Mouse (Mus musculus) limb, embryonic 11.5 days (tissue): Measurements from ENCODE around the gene Ccdc51. TPM values are rescaled to one million over a fixed set of nuclear protein-coding genes. Genes with fewer than 3 reads are reported as not detected.
"Not testable (repeated sequence)": the region's sequence is repeated elsewhere in the genome, so short reads cannot be mapped to it uniquely, and the experiment has no call there.

ENCODE experiments used
- ATAC-seq: fragments of 200-750 bp; cut with Nextera tagmentation; 2 replicates; pipeline ENCODE4 v1.8.0; 2017; ENCODE audit warnings: low read depth; ENCODE audit not compliant: insufficient number of reproducible peaks, low FRiP score, low TSS enrichment
- DNase-seq: peaks from one replicate; pipeline ENCODE4 v3.0.0-alpha.2; 2015; ENCODE audit warnings: low spot score
- H3K27ac ChIP-seq: fragments of 300-500 bp; sonication (generic); replicated peaks from 2 replicates; pipeline ENCODE4 v1.5.1; 2014; ENCODE audit warnings: low read depth, mild to moderate bottlenecking, low read length
- H3K27me3 ChIP-seq: fragments of 300-500 bp; sonication (generic); 2 replicates; pipeline ENCODE4 v1.6.1; 2014; ENCODE audit warnings: mild to moderate bottlenecking, low read length, mixed read lengths; ENCODE audit not compliant: control insufficient read depth, insufficient read depth
- H3K36me3 ChIP-seq: fragments of 300-500 bp; sonication (generic); 2 replicates; pipeline ENCODE4 v1.6.1; 2014; ENCODE audit warnings: mild to moderate bottlenecking, low read length, moderate library complexity, mixed read lengths; ENCODE audit not compliant: control insufficient read depth, insufficient read depth
- H3K4me1 ChIP-seq: fragments of 300-500 bp; sonication (generic); 2 replicates; pipeline ENCODE4 v1.6.1; 2014; ENCODE audit warnings: low read length, mixed read lengths; ENCODE audit not compliant: control insufficient read depth, insufficient read depth
- H3K4me2 ChIP-seq: fragments of 300-500 bp; sonication (generic); 2 replicates; pipeline ENCODE4 v1.6.1; 2014; ENCODE audit warnings: low read depth, mild to moderate bottlenecking, moderate library complexity; ENCODE audit not compliant: severe bottlenecking
- H3K4me3 ChIP-seq: fragments of 300-500 bp; sonication (generic); 2 replicates; pipeline ENCODE4 v1.5.1; 2014; ENCODE audit warnings: low read depth, low read length
- H3K9ac ChIP-seq: fragments of 300-500 bp; sonication (generic); 2 replicates; pipeline ENCODE4 v1.6.1; 2014; ENCODE audit warnings: mild to moderate bottlenecking, low read length
- H3K9me3 ChIP-seq: fragments of 300-500 bp; sonication (generic); 2 replicates; pipeline ENCODE4 v1.6.1; 2016; ENCODE audit warnings: low read length; ENCODE audit not compliant: control insufficient read depth
- WGBS: fragments of 180-500 bp; shearing (Covaris S2); extraction: QIAGEN DNeasy Blood & Tissue Kit; methylation state at CpG from one replicate; pipeline ENCODE4 v1.1.7; 2014; 5-methylcytosine and 5-hydroxymethylcytosine counted together
- polyA plus RNA-seq: library from polyadenylated mRNA; unstranded; fragments of >200 nt; fragmentation: Nextera tagmentation; extraction: Ambion mirVana; gene quantifications from 2 replicates; pipeline ENCODE4 v1.2.1, GENCODE M21; 2014

The Ccdc51 gene
- polyA plus RNA-seq, 1 experiment from 2014 or later = 14.9 TPM

DNA sequence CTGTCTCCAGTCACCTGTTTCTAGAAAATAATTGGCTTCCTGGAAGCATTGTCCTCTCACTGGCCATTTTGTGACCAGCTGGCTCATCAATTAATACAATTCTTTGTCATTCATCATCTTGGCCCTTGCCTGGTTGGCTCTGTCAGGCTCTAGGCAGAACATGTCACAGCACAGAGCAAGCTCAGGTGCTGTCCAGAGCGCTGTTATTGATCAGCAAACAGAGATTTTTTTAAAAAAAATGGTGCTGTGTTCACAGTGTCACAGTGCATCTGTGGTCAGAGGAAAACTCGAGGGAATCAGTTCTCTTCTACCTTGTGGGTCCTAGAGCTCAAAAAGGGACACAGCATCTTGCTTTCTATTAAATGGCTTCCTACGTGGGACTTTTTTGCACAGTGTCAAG, 43.2 kb downstream of the Ccdc51 start:
- no peak overlapping the region for H3K4me3 ChIP-seq
- no peaks in the 10 kb centered on the region for H3K27me3 ChIP-seq
- no peak for DNase-seq
- H3K4me2 ChIP-seq = no peak overlapping the region
- no peak overlapping the region for H3K27ac ChIP-seq
- no peak for ATAC-seq
- H3K36me3 ChIP-seq = no peaks in the 10 kb centered on the region
- H3K4me1 ChIP-seq = no peaks in the 10 kb centered on the region
- WGBS = 75% methylated on average over 3 of the region's 3 CpGs
- H3K9ac ChIP-seq = no peak overlapping the region
- H3K9me3 ChIP-seq = no peaks in the 10 kb centered on the region

DNA sequence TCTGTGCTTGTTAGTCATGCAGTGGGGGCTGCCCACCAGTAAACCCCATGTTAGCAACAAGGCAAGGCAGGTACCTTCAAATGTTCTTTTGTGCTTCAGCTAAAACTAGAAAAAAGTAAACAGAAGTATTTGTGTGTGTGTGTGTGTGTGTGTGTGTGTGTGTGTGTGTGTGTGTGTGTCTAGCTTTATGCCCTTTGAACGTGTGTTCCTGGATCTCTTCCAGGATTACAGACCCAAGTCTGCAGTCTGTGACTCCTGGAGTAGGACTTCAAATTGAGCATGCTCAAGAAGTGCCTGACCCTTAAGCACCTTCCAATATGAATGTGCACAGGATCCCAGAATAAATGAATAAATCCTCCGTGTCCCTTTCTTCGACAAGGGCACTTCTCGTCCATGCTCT, 44.8 kb downstream of the Ccdc51 start:
- Histone ChIP-seq H3K27me3 (no peaks in the 10 kb centered on the region), H3K9me3 (no peaks in the 10 kb centered on the region), H3K4me1 (no peaks in the 10 kb centered on the region), H3K9ac (no peak overlapping the region), H3K27ac (no peak overlapping the region), H3K36me3 (no peaks in the 10 kb centered on the region), H3K4me2 (no peak overlapping the region), H3K4me3 (no peak overlapping the region)
- no peak for ATAC-seq
- no peak for DNase-seq
- 93% methylated on average over 4 of the region's 4 CpGs for WGBS

DNA sequence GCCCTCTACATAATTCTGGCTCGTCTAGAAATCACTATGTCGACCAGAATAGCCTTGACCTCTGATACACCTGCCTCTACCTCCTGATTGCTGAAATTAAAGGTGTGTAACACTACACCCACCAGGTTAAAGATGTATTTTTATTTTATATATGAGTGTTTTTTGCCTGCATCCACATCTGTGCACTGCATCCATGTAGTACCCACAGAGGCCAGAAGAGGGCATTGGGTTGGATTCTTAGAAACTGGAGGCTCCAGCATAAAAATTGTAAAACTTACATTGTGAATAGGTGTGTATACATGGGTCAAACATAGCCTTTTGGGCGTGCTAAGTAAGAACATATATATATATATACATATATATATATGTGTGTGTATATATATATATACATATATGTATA, 45.9 kb downstream of the Ccdc51 start:
- H3K36me3 ChIP-seq = no peaks in the 10 kb centered on the region
- H3K27ac ChIP-seq = no peak overlapping the region
- no peak overlapping the region for H3K4me2 ChIP-seq
- DNase-seq (peak; percentile 58), ATAC-seq (no peak)
- H3K4me3 ChIP-seq = no peak overlapping the region
- no peak overlapping the region for H3K9ac ChIP-seq
- H3K9me3 ChIP-seq = no peaks in the 10 kb centered on the region
- no peaks in the 10 kb centered on the region for H3K27me3 ChIP-seq
- H3K4me1 ChIP-seq = no peaks in the 10 kb centered on the region
- 58% methylated on average over 3 of the region's 3 CpGs for WGBS

DNA sequence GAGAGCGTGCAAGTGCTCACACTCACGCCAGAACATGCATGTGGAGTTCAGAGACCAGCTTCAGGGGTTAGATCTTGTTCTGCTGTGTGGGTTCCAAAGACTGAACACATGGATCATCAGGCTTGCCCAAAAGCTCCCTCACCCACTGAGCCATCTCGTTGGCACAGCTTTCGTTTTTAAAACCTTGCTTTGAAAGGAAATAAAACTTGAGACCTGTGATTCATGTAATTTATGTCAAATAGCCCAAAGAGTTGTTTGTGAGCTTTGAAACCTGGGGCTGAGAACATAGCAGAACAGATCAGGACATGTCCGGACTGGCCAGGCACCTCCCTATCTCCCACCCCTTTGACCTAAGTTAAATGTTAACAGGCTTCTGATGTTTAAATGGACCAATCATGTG, 47.8 kb downstream of the Ccdc51 start:
- WGBS = 81% methylated on average over 5 of the region's 5 CpGs

DNA sequence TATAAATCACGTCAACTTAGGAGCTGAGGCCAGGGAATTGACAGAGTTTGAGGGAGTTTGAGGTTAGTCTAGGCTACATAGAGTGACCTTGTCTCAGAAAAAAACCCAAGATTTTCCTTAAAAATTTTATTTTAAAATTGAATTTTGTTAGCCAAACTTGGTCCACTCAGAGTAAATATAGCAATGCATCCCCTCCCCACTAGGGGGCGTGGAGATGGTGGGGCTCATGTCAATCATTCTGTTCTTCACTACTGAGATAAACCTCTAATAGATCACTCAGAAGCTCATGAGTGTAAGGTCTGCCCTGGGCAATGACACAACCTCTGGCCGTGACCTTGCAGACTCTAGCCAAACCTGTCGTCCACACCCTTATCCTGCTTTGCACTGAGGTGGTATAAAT, 58.1 kb downstream of the Ccdc51 start:
- not testable (repeated sequence) for H3K27ac ChIP-seq, H3K4me1 ChIP-seq, H3K4me2 ChIP-seq, ATAC-seq, H3K9ac ChIP-seq, H3K9me3 ChIP-seq, H3K4me3 ChIP-seq, H3K27me3 ChIP-seq, DNase-seq, H3K36me3 ChIP-seq
- WGBS = 65% methylated on average over 4 of the region's 4 CpGs

More for the DNA sequence above, 47.8 kb downstream of the Ccdc51 start:
- H3K4me1 ChIP-seq = no peaks in the 10 kb centered on the region
- no peak overlapping the region for H3K4me2 ChIP-seq
- DNase-seq = no peak
- no peak overlapping the region for H3K27ac ChIP-seq
- H3K36me3 ChIP-seq = no peaks in the 10 kb centered on the region
- H3K27me3 ChIP-seq = no peaks in the 10 kb centered on the region
- H3K9ac ChIP-seq = no peak overlapping the region
- H3K9me3 ChIP-seq = no peaks in the 10 kb centered on the region
- no peak for ATAC-seq
- H3K4me3 ChIP-seq = no peak overlapping the region

Other genes starting within 250 kb of the Ccdc51 start
- 12.5 and 13.5 TPM in 2 replicates for gene Slc26a6, start 229.2 kb upstream of the Ccdc51 start, polyA plus RNA-seq
- gene Tmem89, start 167.9 kb upstream of the Ccdc51 start, polyA plus RNA-seq = not detected in 2 replicates
- gene Uqcrc1, start 145.9 kb upstream of the Ccdc51 start, polyA plus RNA-seq = 463 and 485 TPM in 2 replicates
- 4.7 and 5.0 TPM in 2 replicates for gene Col7a1, start 128.9 kb upstream of the Ccdc51 start, polyA plus RNA-seq
- 0.21 TPM in 1 of 2 replicates, not detected in the other for gene Ucn2, start 96.5 kb upstream of the Ccdc51 start, polyA plus RNA-seq
- gene Pfkfb4, start 90.7 kb upstream of the Ccdc51 start, polyA plus RNA-seq = 9.4 and 13.3 TPM in 2 replicates
- 38.9 and 43.3 TPM in 2 replicates for gene Shisa5, start 43.9 kb upstream of the Ccdc51 start, polyA plus RNA-seq
- 5.5 and 8.2 TPM in 2 replicates for gene Trex1, start 22.8 kb upstream of the Ccdc51 start, polyA plus RNA-seq
- gene Atrip, start 8.4 kb upstream of the Ccdc51 start, polyA plus RNA-seq = 28.4 and 30.6 TPM in 2 replicates
- gene Tma7, start 94 bp downstream of the Ccdc51 start, polyA plus RNA-seq = 864 and 871 TPM in 2 replicates
- 13.7 and 15.2 TPM in 2 replicates for gene Plxnb1, start 12.9 kb downstream of the Ccdc51 start, polyA plus RNA-seq
- not detected in 2 replicates for gene Fbxw21, start 79.5 kb downstream of the Ccdc51 start, polyA plus RNA-seq
- gene Fbxw13, start 113.5 kb downstream of the Ccdc51 start, polyA plus RNA-seq = not detected in 2 replicates
- not detected in 2 replicates for gene Fbxw20, start 152.3 kb downstream of the Ccdc51 start, polyA plus RNA-seq
- not detected in 2 replicates for gene Fbxw14, start 205.2 kb downstream of the Ccdc51 start, polyA plus RNA-seq